Mouse (Mus musculus) liver, embryonic 14.5 days (tissue): Measurements from ENCODE around the gene Ralb.

Experiments used
- CTCF ChIP-seq: IDR thresholded peaks from 2 replicates; pipeline ENCODE4 v1.5.1; 2016; ENCODE audit warnings: antibody characterized with exemption, low read depth, control low read depth
- EP300 ChIP-seq: IDR thresholded peaks from 2 replicates; pipeline ENCODE4 v1.6.1; 2016; ENCODE audit warnings: antibody characterized with exemption, low read depth

DNA sequence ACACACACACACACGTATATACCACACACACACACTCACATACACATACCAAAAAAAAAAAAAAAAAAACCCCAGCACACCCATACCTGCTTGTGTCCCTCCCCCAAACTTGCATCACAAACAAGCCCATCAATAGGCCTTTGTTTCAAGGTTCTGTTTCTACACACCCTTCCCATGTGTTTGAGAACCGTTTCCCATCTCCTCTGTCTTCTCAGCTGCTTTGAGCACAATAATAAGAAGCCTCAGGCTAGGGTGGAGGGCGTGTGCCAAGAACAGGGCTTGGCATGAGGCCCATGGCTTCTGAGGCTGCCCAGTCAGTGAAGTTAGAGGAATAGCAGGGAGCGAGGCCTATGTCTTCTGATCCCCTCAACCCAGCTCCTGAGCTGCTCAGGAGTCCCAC, 50.9 kb downstream of the Ralb start:
- TF ChIP-seq CTCF (no peak), EP300 (no peak)
